Mouse (Mus musculus): Measurements from ENCODE around the gene Serpinb2. TPM values are rescaled to one million over a fixed set of nuclear protein-coding genes. Genes with fewer than 3 reads are reported as not detected.

Gene Serpinb2
- 0.16 and 0.20 TPM in 2 replicates for polyA plus RNA-seq (2015; fragmentation: Nextera tagmentation; extraction: Ambion mirVana)

DNA sequence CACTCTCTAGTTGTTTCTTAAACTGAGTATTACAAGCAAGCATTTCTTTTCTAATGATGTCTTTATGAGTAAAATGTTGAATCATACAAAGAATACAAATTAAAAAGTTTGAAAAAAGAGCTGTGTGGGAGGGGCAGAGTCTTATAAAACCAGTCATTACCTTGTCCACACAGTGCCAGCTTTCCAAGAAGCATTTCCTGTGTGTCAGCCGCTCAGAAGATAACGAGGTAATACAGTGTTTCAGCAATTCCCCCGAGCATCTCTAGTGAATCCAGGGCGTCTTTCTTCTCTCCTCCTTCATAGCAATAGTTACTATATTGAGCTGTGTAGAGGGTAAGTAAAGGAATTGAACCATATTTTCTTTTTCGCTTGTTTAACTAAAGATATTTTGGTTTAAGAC lies at the start of gene Serpinb2:
Gene Serpinb2, plus strand, starts transcription at position 172 of the 400 bp plus-strand sequence.
- Histone ChIP-seq H3K9ac (replicated peaks; ENCODE audit: low read depth, low read length) (no peak within 1 kb of the TSS), H3K27ac (ENCODE audit: low read length) (no peak within 1 kb of the TSS), H3K27me3 (replicated peaks; ENCODE audit: control insufficient read depth, insufficient read depth, low read length) (no peaks in the 10 kb centered on the region), H3K4me1 (replicated peaks; ENCODE audit: control insufficient read depth, insufficient read depth, low read length) (no peaks in the 10 kb centered on the region), H3K4me2 (ENCODE audit: low read length) (no peak within 1 kb of the TSS), H3K36me3 (ENCODE audit: control insufficient read depth, insufficient read depth) (no peaks in the 10 kb centered on the region), H3K9me3 (ENCODE audit: control insufficient read depth, low read length) (no peaks in the 10 kb centered on the region), H3K4me3 (replicated peaks; ENCODE audit: low read length) (no peak within 1 kb of the TSS)
- WGBS: 36% methylated on average over 5 of the region's 5 CpGs
- ATAC-seq: 0 out of 2 replicates have a peak, but pooled peaks have one; percentile 31

DNA sequence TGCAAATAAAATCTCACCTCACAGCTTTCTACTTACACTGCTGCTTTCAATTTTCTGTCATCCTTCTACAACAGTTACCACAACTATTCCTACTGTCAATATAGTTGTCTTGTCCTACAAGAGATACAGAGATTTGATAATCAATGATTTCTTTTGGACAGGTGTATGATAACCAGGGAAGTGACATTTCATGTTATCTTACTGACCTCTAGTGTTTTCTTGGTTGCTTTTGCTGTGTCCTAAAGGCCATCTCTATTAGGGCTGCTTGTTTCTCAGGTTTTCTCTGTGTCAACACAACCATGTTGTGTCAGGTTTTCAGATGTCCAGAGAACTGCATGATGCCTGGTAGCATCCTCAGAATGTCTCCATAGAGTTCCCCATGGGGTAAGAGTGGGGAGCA lies 31.3 kb upstream of the Serpinb2 start:
- Histone ChIP-seq H3K9me3 (ENCODE audit: control insufficient read depth, low read length) (no peaks in the 10 kb centered on the region), H3K27me3 (replicated peaks; ENCODE audit: control insufficient read depth, insufficient read depth, low read length) (no peaks in the 10 kb centered on the region), H3K9ac (replicated peaks; ENCODE audit: low read depth, low read length) (no peak overlapping the region), H3K36me3 (ENCODE audit: control insufficient read depth, insufficient read depth) (no peaks in the 10 kb centered on the region), H3K27ac (ENCODE audit: low read length) (no peak overlapping the region), H3K4me3 (replicated peaks; ENCODE audit: low read length) (no peak overlapping the region), H3K4me1 (replicated peaks; ENCODE audit: control insufficient read depth, insufficient read depth, low read length) (no peaks in the 10 kb centered on the region), H3K4me2 (ENCODE audit: low read length) (no peak overlapping the region)
- no peak for ATAC-seq

DNA sequence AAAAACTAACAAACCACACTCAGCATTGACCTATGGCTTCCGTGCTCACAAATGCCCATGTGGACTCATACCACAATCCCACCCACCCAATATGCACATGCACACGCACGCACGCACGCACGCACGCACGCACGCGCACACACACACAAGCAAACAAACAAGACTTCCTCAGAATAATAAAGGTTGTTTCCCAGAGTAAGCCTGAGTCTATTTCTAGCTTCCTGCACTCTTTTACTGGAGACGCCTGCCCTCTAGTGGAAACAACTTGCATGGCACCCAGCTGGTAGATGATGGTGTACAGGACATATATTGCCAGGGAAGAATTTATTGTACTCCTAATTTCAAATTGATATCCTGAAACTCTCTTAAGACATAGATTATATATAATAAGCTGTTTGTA lies 29.8 kb upstream of the Serpinb2 start:
- H3K27me3 ChIP-seq (replicated peaks; ENCODE audit: control insufficient read depth, insufficient read depth, low read length): no peaks in the 10 kb centered on the region
- H3K4me2 ChIP-seq (ENCODE audit: low read length): peak overlapping the region; percentile 29; the same call in 1 of the 2 replicates
- no peaks in the 10 kb centered on the region for H3K4me1 ChIP-seq (replicated peaks; ENCODE audit: control insufficient read depth, insufficient read depth, low read length)
- H3K27ac ChIP-seq (ENCODE audit: low read length): no peak overlapping the region
- ATAC-seq: peak; percentile 96
- H3K36me3 ChIP-seq (ENCODE audit: control insufficient read depth, insufficient read depth): no peaks in the 10 kb centered on the region
- no peak overlapping the region for H3K9ac ChIP-seq (replicated peaks; ENCODE audit: low read depth, low read length)
- H3K9me3 ChIP-seq (ENCODE audit: control insufficient read depth, low read length): no peaks in the 10 kb centered on the region
- 21% methylated on average over 11 of the region's 11 CpGs for WGBS
- no peak overlapping the region for H3K4me3 ChIP-seq (replicated peaks; ENCODE audit: low read length)

DNA sequence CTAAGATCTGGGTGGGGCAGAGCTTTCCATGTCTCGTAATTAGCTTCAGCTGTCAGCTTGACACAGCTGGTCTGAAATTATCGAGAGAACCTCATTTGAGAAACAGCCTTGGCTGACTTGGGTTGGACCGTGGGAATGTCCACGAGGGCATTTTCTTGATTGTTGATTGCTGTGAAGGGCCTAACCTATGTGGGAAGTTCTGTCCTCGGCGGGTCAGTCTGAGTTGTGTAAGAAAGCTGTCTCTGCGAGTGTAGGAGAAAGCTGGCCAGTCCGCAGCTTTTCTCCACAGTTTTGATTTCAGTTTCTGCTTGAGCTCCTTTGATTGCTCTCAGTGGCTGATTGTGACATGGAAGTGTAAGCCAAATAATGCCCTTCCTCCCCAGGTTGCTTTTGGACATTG lies 21.6 kb upstream of the Serpinb2 start:
- H3K4me3 ChIP-seq (replicated peaks; ENCODE audit: low read length): no peak overlapping the region
- H3K36me3 ChIP-seq (ENCODE audit: control insufficient read depth, insufficient read depth): no peaks in the 10 kb centered on the region
- WGBS: 81% methylated on average over 8 of the region's 8 CpGs
- H3K9me3 ChIP-seq (ENCODE audit: control insufficient read depth, low read length): no peaks in the 10 kb centered on the region
- no peaks in the 10 kb centered on the region for H3K27me3 ChIP-seq (replicated peaks; ENCODE audit: control insufficient read depth, insufficient read depth, low read length)
- H3K9ac ChIP-seq (replicated peaks; ENCODE audit: low read depth, low read length): no peak overlapping the region
- no peaks in the 10 kb centered on the region for H3K4me1 ChIP-seq (replicated peaks; ENCODE audit: control insufficient read depth, insufficient read depth, low read length)
- no peak for ATAC-seq
- no peak overlapping the region for H3K27ac ChIP-seq (ENCODE audit: low read length)
- no peak overlapping the region for H3K4me2 ChIP-seq (ENCODE audit: low read length)

DNA sequence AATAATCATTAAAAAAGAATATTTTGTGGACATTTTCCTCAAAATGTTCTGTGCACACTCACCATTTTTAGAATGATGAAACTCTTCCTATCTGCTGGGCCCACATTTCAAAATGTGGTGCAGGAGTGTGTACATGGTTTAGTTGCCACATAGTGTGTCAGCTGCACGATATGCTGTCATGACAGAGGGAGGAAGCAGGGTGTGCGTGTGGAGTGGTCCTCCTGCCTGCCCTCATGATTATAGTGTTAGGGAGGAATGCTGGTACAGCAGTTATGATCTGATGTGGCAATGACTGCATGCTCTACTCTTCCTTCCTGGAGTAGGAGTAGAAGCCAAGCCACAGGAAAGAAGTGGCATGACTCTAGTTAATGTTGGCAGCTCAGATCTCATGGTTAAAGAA lies 14.4 kb upstream of the Serpinb2 start:
- no peak overlapping the region for H3K4me2 ChIP-seq (ENCODE audit: low read length)
- no peaks in the 10 kb centered on the region for H3K9me3 ChIP-seq (ENCODE audit: control insufficient read depth, low read length)
- H3K27ac ChIP-seq (ENCODE audit: low read length): no peak overlapping the region
- ATAC-seq: no peak
- 94% methylated on average over 2 of the region's 2 CpGs for WGBS
- no peak overlapping the region for H3K4me3 ChIP-seq (replicated peaks; ENCODE audit: low read length)
- no peaks in the 10 kb centered on the region for H3K4me1 ChIP-seq (replicated peaks; ENCODE audit: control insufficient read depth, insufficient read depth, low read length)
- no peak overlapping the region for H3K9ac ChIP-seq (replicated peaks; ENCODE audit: low read depth, low read length)
- H3K27me3 ChIP-seq (replicated peaks; ENCODE audit: control insufficient read depth, insufficient read depth, low read length): no peaks in the 10 kb centered on the region
- no peaks in the 10 kb centered on the region for H3K36me3 ChIP-seq (ENCODE audit: control insufficient read depth, insufficient read depth)

DNA sequence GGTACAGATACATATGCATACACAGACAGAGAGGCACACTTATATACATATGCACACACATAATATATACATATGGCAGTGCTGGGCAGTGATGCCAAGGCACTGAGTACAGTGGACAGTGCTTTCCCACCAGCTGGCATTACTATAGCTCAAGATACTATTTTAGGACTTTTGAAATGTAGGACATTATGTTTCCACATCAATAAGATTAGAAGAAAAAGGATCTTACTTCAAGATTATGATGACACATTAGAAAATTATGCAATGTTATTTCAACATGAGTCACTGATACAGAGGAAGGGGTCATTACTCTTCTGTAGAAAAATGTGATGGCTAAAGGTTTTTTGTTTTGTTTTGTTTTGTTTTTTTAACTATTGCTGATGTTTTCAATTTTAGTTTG lies 9.2 kb upstream of the Serpinb2 start:
- H3K4me3 ChIP-seq (replicated peaks; ENCODE audit: low read length): no peak overlapping the region
- H3K27me3 ChIP-seq (replicated peaks; ENCODE audit: control insufficient read depth, insufficient read depth, low read length): no peaks in the 10 kb centered on the region
- no peaks in the 10 kb centered on the region for H3K36me3 ChIP-seq (ENCODE audit: control insufficient read depth, insufficient read depth)
- H3K4me1 ChIP-seq (replicated peaks; ENCODE audit: control insufficient read depth, insufficient read depth, low read length): no peaks in the 10 kb centered on the region
- H3K9me3 ChIP-seq (ENCODE audit: control insufficient read depth, low read length): no peaks in the 10 kb centered on the region
- no peak overlapping the region for H3K27ac ChIP-seq (ENCODE audit: low read length)
- no peak for ATAC-seq
- H3K9ac ChIP-seq (replicated peaks; ENCODE audit: low read depth, low read length): no peak overlapping the region
- no peak overlapping the region for H3K4me2 ChIP-seq (ENCODE audit: low read length)

DNA sequence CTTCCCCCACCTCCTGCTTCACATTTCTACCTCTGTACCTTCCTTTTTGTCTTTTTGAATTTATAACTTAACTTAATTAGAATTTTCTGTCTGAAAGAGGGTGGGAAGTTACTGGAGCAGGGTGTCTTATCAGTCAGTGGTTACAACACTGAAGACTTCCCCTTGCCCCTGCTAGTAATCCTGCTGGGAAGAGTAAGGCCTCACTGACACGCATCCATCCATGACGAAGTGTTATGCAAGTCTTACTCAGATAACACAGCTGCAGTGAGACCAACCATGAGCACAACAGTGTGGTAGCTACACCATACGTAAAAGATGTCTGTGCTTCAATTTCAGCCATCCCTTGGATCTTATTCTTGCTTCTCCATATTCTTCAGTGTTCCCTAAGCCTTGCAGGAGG lies 7.9 kb upstream of the Serpinb2 start:
- Histone ChIP-seq H3K4me1 (replicated peaks; ENCODE audit: control insufficient read depth, insufficient read depth, low read length) (no peaks in the 10 kb centered on the region), H3K4me2 (ENCODE audit: low read length) (no peak overlapping the region), H3K4me3 (replicated peaks; ENCODE audit: low read length) (no peak overlapping the region), H3K27me3 (replicated peaks; ENCODE audit: control insufficient read depth, insufficient read depth, low read length) (no peaks in the 10 kb centered on the region), H3K9ac (replicated peaks; ENCODE audit: low read depth, low read length) (no peak overlapping the region), H3K27ac (ENCODE audit: low read length) (no peak overlapping the region), H3K9me3 (ENCODE audit: control insufficient read depth, low read length) (no peaks in the 10 kb centered on the region), H3K36me3 (ENCODE audit: control insufficient read depth, insufficient read depth) (no peaks in the 10 kb centered on the region)
- 86% methylated on average over 3 of the region's 3 CpGs for WGBS
- no peak for ATAC-seq

DNA sequence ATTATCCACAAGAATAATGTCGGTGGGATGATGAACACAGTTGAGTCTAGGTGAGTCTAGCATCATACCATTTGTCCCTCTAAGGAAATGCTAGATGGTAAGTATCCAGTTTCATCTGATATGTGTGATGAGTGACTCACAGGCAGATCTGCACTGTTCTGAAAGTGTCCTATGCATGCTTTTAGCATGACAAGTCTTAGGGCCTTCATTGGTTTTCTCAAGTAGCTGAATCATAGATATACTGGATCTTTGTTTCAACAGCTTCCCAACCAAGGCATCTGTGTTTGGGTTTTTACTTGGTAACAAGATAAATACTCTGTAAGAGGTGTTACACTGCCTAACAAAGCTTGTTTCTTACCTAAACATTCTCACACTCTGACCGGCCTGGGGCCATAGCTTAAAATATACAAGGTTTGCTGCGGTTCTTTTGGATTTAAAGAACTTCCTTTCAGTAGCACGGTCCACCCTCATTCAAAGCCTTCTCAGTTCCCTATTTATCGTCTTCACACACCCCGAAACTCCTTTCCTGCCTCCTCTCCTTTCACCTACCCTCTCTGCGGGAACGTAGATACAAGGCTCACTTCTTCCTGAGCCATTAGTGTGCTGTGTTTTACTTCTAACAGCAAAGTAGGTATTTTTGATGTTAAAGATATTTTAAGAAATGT lies 5.2 kb upstream of the Serpinb2 start:
- Histone ChIP-seq H3K4me2 (ENCODE audit: low read length) (no peak overlapping the region), H3K4me1 (replicated peaks; ENCODE audit: control insufficient read depth, insufficient read depth, low read length) (no peaks in the 10 kb centered on the region), H3K9me3 (ENCODE audit: control insufficient read depth, low read length) (no peaks in the 10 kb centered on the region), H3K27ac (ENCODE audit: low read length) (no peak overlapping the region), H3K4me3 (replicated peaks; ENCODE audit: low read length) (no peak overlapping the region), H3K9ac (replicated peaks; ENCODE audit: low read depth, low read length) (no peak overlapping the region), H3K36me3 (ENCODE audit: control insufficient read depth, insufficient read depth) (no peaks in the 10 kb centered on the region), H3K27me3 (replicated peaks; ENCODE audit: control insufficient read depth, insufficient read depth, low read length) (no peaks in the 10 kb centered on the region)
- 90% methylated on average over 8 of the region's 8 CpGs for WGBS
- no peak for ATAC-seq

DNA sequence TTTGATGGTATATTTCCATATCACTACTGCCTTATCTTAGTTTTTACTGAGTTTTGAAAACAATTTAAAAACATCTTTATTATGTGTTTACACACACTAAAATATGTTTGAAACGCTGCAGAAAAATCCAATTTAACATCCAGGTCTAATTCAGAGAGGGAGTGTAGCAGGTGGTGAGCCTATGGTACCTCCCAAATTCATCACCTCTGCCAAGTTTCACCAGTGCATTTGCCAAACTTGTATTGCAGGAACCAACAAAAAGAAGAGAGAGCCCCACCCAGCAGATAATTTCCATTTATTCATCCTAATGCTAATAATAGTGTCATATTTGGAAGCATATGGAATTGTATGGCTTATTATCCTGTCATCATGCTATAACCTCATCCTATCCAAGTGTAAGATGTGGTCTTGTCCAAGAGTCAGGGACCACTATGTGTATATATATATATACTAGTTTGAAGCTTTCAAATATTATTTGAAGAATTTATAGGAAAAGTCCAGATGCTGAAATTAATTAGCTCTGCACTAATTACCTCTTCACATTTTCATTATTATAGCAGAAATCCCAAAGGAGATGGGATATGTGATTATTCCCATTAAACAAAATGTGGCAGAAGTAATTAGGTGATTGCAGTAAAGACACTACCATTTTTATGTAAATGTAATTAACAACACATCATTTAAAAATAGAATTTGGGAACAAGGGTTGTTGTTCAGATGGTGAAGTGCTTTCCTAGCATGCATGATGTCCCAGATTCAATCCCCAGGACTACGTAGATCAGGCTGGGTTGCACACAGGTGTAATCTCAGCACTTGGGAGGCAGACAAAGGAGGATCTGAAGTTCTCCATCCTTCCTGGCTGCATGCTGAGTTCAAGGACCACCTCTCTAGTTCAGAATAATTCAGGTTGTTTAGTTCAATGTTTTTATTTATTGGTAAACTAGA lies 1.2 kb downstream of the Serpinb2 start:
- Histone ChIP-seq H3K4me2 (ENCODE audit: low read length) (no peak overlapping the region), H3K9ac (replicated peaks; ENCODE audit: low read depth, low read length) (no peak overlapping the region), H3K9me3 (ENCODE audit: control insufficient read depth, low read length) (no peaks in the 10 kb centered on the region), H3K36me3 (ENCODE audit: control insufficient read depth, insufficient read depth) (no peaks in the 10 kb centered on the region), H3K27me3 (replicated peaks; ENCODE audit: control insufficient read depth, insufficient read depth, low read length) (no peaks in the 10 kb centered on the region), H3K4me1 (replicated peaks; ENCODE audit: control insufficient read depth, insufficient read depth, low read length) (no peaks in the 10 kb centered on the region), H3K27ac (ENCODE audit: low read length) (no peak overlapping the region), H3K4me3 (replicated peaks; ENCODE audit: low read length) (no peak overlapping the region)
- ATAC-seq: peak; percentile 47; the same call in 1 of the 2 replicates
- 34% methylated on average over 2 of the region's 2 CpGs for WGBS
